Mouse (Mus musculus) monocyte, adult 2 months (primary cell): Measurements from ENCODE around the gene Cmss1.

Experiments
- DNase-seq, 2 experiments: peaks; one replicate each; pipeline ENCODE4 v3.0.0; 2022; ENCODE audit warnings: low spot score in 2 of 2, low read depth in 1 of 2

The Cmss1 gene

DNA sequence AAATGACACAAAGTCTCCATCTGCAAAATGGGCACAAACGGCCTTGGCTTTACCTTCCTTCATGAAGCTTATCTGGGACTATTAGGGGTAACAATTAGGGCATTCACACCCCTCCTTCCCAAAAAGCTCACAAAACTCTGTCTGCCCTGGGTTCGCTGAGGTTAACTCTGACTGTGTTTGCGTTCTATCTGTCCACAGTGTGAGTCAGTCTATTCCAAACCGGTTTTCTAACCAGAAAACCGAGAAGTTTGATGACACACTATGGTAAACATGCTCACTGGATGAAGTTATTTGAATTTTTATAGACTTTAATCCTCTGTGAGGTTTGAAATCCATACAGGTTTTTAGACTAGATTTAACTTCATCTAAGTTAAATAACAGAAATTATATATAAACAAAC is 81.6 kb downstream of the Cmss1 start:
- DNase-seq: no peak

DNA sequence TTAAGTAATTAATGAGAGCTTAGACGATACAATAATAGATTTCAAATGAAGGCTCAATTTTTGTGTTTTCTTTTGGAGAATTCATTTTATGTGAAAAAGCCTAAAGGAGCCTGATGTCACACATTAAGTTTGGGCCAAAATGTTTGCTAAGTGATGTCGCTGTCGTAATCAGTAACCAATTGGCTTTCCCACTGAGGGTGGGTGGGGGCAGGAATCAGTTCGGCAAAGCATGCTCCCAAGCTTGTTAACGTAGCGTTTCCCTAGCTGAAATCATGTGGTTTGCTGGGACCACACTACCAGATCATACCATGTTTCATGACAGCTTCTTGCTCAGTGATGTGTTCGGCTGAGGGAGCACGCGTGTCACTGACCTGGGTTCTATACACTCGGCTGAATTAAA is 91.0 kb downstream of the Cmss1 start:
- no peak for DNase-seq

- DNase-seq: no peak
Measured at GRCm38 (mm10) chr16:57514371-57514770, 92.3 kb downstream of the Cmss1 start.

- no peak for DNase-seq
Measured at GRCm38 (mm10) chr16:57513562-57513961, 93.1 kb downstream of the Cmss1 start.

DNA sequence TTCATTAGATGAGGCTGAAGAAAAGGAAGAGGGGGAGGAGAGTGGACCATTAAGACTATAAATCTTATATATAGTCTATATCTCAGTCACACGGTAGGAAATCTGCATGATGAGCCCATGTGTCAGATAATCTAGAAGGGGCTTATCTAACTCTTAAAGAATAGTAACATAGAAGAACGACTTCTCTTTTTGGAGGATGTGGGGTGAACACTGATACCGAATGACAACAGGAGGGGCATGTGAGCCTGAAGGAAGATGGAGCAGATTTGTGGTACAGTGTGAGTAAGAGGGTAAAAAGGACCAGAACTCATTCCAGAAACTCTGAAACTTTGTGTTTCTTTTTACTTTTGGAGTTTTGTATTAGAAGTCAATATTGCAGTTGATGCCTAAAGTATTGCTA is 97.6 kb downstream of the Cmss1 start:
- DNase-seq: no peak

GRCm38 (mm10) chr16:57508351-57508750 is 98.3 kb downstream of the Cmss1 start:
- DNase-seq: no peak

DNA sequence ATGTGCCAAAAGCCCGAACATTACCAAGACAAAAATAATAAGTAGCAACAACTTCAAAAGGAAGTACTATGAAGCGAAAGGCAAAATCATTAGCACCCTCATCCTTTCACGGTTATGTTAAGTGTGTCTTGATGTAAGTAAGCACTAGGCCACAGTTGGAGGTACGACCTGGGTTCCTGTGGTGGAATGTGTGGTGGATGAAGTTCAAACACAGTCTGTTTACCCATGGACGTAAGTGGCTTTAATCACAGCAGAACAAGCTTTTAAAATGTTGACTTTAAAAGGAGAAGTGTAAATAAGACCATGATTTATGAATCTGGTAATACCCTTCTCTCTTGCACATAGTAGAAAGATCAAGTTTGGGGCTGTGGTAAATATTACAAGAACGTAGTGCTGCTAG is 100.5 kb downstream of the Cmss1 start:
- DNase-seq: no peak

DNA sequence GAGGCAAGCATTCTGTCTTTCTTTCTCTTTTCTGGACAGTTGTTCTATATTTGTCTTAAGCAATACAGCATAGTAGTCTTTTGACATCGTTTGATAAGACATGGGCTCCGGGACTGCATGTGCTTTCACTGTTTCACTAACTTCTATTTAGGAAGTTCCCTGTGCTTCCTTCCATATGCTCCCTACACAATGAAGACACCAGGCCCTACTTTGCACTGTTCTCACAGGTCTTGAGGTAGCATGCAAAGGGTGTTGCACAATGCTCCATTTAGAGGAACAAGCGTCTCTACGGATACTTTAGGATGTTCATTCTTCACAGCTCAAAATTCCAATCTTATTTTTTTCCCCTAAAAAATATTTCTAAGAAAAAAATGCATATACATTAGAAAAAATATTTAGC is 101.9 kb downstream of the Cmss1 start:
- DNase-seq: no peak

- no peak for DNase-seq
Measured at GRCm38 (mm10) chr16:57502761-57503160, 103.9 kb downstream of the Cmss1 start.

DNA sequence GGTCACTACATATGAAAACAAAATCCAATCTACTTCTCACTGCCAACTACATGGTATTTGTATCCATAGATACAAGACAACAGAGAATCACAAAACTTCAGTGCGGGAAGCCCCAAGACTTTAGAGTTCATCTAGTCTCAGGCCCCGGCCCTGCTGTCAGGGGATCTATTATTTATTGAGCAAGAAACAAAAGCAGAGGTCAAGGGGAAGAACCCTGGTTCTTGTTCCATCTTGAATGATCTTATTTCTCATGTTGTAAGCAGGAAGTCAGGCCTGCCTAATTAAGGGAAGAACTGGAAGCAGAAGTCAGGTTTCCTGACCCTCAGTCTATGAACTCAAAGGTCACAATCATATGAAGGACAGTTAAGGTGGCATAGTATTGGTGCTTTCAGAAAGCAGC is 104.4 kb downstream of the Cmss1 start:
- peak; percentile 1 to 66 for DNase-seq

DNA sequence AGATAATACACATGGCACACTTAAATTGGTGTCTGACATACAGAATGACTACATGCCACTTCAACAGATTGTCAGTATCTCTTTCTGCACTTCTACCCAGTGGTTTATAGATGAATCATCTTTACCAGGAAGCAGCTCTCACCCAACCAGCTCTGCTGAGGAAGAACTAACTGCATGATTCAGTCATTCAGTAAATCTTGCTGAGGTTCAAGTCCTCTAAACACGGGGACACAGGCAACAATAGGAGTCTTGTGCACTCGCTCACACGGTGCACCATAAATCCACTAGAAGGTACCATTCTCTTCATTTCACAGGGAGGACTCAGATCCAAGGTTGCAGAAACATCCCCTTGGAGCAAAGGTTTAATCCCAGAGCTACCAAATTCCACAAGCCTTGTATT is 105.8 kb downstream of the Cmss1 start:
- no peak for DNase-seq

- DNase-seq: no peak
Measured at GRCm38 (mm10) chr16:57496437-57497173, 110.1 kb downstream of the Cmss1 start.

DNA sequence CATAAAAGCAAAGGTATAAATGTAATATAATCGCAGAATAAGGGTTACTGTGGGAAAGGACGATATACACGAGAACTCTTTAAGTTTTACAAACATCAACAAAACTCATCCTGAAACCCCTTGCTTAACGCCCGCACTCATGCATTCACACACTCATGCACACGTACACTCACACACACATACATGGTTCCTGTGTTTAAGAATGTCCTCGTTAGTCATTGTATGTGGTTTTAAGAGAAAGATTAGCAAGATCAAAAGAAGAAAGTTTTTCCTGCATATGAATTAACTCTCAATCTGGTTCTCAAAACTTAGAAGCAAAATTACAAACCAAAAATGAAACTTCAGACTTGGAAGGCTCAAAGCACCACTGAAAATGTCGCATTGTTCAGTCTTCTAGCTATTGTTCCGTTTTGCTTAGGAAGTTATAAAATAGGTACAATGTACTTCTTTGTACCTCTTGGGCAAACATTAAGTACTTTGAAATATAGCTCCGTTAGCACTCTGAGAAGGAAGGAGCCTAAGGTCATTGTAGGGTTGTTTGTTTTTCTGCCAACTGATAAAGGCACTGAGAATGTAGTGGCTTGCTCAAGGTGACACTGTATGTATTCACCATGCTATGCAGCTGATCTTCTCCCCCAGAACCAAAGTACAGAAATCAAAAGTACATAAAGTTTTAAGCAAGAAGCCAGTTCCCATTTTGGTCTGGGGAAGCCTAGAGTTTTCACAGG is 111.0 kb downstream of the Cmss1 start:
- no peak for DNase-seq

- no peak for DNase-seq
Measured at GRCm38 (mm10) chr16:57491853-57492252, 114.8 kb downstream of the Cmss1 start.

- DNase-seq: no peak
Measured at GRCm38 (mm10) chr16:57490691-57491090, 116.0 kb downstream of the Cmss1 start.

DNA sequence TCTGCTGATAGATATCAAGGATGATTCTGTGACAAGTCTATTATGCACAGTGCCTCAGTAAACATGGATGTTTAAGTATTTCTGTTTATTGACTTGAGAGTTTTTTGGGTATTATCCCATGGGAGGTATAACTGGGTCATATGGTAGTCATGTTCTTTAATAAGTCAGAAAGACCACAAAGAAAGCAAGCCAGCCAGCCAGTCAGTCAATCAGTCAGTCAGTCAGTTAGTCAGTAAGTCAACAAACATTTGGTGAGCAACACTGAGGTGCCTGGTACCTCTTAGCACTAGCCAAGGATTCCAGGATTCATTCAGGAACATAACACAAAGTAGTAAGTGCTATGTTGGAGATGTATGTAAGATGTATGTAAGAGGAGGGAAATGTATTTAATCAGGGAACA is 118.0 kb downstream of the Cmss1 start:
- DNase-seq: no peak

GRCm38 (mm10) chr16:57486266-57486665 is 120.4 kb downstream of the Cmss1 start:
- DNase-seq: no peak

DNA sequence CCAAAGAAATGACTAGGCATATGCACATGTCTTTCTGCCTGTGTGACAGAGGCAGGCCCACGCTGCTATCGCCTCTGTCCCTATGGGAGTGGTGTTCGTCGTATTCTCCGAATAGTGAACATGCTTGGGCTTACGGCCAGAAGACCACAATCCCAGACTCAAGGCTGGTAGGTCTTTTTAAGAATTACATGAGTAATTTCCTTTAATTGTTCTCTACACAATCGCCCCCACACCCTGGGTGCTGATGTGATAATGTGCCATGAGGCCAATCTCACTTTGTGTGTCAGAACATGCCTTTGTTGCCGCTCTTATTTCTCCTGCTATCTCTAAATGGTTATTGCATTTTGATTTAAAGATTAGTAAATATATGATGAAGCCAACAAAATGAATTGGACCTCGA is 121.4 kb downstream of the Cmss1 start:
- DNase-seq: no peak

GRCm38 (mm10) chr16:57484043-57484795 is 122.4 kb downstream of the Cmss1 start:
- no peak for DNase-seq

GRCm38 (mm10) chr16:57483503-57483902 is 123.2 kb downstream of the Cmss1 start:
- no peak for DNase-seq

DNA sequence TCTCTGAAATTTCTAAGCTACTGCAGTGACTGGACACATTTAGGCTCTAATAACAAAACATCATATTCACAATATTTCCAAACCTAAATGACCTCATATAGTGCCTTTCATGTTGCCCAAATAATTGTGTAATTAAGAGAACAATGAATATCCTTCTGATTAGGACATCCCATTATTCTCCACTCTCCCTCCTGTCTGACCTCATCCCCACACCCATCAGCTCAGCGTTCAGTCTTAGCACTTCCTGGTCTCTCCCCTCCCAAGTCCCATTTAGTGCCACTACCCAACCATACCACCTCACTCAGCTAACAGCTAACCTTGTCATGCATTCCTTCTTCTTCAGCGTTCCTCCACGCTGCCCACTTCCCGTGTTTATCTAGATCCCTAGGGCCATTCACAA is 123.8 kb downstream of the Cmss1 start:
- no peak for DNase-seq

GRCm38 (mm10) chr16:57482264-57482663 is 124.4 kb downstream of the Cmss1 start:
- DNase-seq: no peak
